ENCODE assay signal across 9 mouse cellular contexts in genomic region chr6:8659194-8659959, GRCm38 (mm10).
DNase-seq lines count a peak whose midpoint lies in the region; ATAC-seq lines count a peak whose summit lies in the region.
"Had no signal": no experiment of that assay in that cellular context is flagged by ENCODE, and none has a peak within 500 bp of the region (broad histone marks: within the 10 kb centered on the region; RNA-seq: fewer than 3 reads in every experiment).

No protein-coding gene starts in this region.

- 20% methylated on average over 13 of the region's 13 CpGs for WGBS in neural tube, embryonic 15.5 days

- no peaks in the 10 kb centered on the region for H3K36me3 ChIP-seq in neural tube, embryonic 15.5 days
- H3K36me3 ChIP-seq: liver, embryonic 15.5 days had no signal

- peaks cover 12% of the 10 kb centered on the region for H3K4me1 ChIP-seq in neural tube, embryonic 15.5 days

- no peaks in the 10 kb centered on the region for H3K27me3 ChIP-seq in neural tube, embryonic 15.5 days (replicated peaks)
- H3K27me3 ChIP-seq: liver, embryonic 15.5 days had no signal

- H3K9me3 ChIP-seq in neural tube, embryonic 15.5 days (replicated peaks) = no peaks in the 10 kb centered on the region
- H3K9me3 ChIP-seq: liver, embryonic 15.5 days had no signal

- H3K27ac ChIP-seq in neural tube, embryonic 15.5 days (replicated peaks) = no peak overlapping the region
- H3K27ac ChIP-seq: liver, embryonic 15.5 days had no signal

- no peak for ATAC-seq in neural tube, embryonic 15.5 days (ENCODE audit: low FRiP score)

- no peak overlapping the region for H3K9ac ChIP-seq in neural tube, embryonic 15.5 days (replicated peaks)
- H3K9ac ChIP-seq: liver, embryonic 15.5 days had no signal

- no peak overlapping the region for H3K4me3 ChIP-seq in neural tube, embryonic 15.5 days (replicated peaks)
- H3K4me3 ChIP-seq: liver, embryonic 15.5 days had no signal

- peak; percentile 35 for DNase-seq in neural tube, embryonic 10.5 days (ENCODE audit: extremely low spot score, low spot score)
- peak; percentile 53 for DNase-seq in embryo, embryonic 9.5 days (ENCODE audit: extremely low spot score)
- DNase-seq in mesoderm, embryonic 11.5 days (ENCODE audit: low read depth, low spot score) = peak; percentile 39
- DNase-seq in gastrocnemius, postnatal 4 days (ENCODE audit: low spot score in 2 of 2) = no peak
- no peak for DNase-seq in spleen, postnatal 14 days (ENCODE audit: low spot score in 2 of 2)
- DNase-seq in adrenal gland, postnatal 4 days (ENCODE audit: low spot score in 2 of 2) = no peak
- DNase-seq: kidney, postnatal 25 days had no signal

- H3K4me2 ChIP-seq in neural tube, embryonic 15.5 days = no peak overlapping the region
- H3K4me2 ChIP-seq: liver, embryonic 15.5 days had no signal

Comparison
In these comparisons a context has a peak if more than half of its experiments do, and no peak if none do; other contexts are left out.
1. DNase-seq: peak in neural tube, embryonic 10.5 days (single experiment), embryo, embryonic 9.5 days (single experiment) and mesoderm, embryonic 11.5 days (single experiment); none in gastrocnemius, postnatal 4 days (0 of 2), spleen, postnatal 14 days (0 of 2) and adrenal gland, postnatal 4 days (0 of 2).